Mouse (Mus musculus) gastrocnemius, adult 18-20 months (tissue): ENCODE results near the gene Iars2. TPM values are rescaled to one million over a fixed set of nuclear protein-coding genes. Genes with fewer than 3 reads are reported as not detected.
A peak's percentile ranks its signal among the peaks of the same experiment; 100 is the strongest.

Experiments
- DNase-seq: peaks from one replicate; pipeline ENCODE4 v3.0.0; 2021; ENCODE audit warnings: low spot score
- total RNA-seq, 2 experiments: library from RNA; stranded (reverse); gene quantifications; 2 replicates each; pipeline ENCODE4 v1.2.3; 2021

Gene Iars2
- total RNA-seq, 2 experiments from 2014 or later = 39.4 to 41.7 TPM

GRCm38 (mm10) chr1:185280616-185281015 is 48.6 kb downstream of the Iars2 start:
- no peak for DNase-seq

DNA sequence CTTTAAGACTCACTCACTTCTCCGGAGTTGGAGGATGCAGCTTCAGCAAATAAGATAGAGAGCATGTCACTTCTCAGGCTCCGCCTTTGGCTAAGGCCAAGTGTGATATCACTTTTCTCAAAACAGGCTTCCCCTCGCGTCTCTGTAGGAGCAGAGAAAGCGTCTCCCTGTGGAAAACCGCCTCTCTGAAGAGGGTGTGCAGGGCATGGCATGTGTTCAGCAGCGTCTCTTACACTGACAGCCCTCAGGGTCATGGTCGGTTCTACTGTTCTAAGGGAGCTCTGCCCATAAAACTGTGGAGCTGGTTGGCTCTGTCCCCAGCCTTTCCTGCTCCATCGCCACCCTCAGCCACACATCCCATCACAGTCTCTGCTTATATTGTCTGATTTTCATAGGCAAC is 49.9 kb downstream of the Iars2 start:
- peak; percentile 9 for DNase-seq

GRCm38 (mm10) chr1:185277022-185277421 is 52.2 kb downstream of the Iars2 start:
- DNase-seq = no peak

- DNase-seq = no peak
These were observed 53.2 kb downstream of the Iars2 start for GRCm38 (mm10) chr1:185275976-185276375.

DNA sequence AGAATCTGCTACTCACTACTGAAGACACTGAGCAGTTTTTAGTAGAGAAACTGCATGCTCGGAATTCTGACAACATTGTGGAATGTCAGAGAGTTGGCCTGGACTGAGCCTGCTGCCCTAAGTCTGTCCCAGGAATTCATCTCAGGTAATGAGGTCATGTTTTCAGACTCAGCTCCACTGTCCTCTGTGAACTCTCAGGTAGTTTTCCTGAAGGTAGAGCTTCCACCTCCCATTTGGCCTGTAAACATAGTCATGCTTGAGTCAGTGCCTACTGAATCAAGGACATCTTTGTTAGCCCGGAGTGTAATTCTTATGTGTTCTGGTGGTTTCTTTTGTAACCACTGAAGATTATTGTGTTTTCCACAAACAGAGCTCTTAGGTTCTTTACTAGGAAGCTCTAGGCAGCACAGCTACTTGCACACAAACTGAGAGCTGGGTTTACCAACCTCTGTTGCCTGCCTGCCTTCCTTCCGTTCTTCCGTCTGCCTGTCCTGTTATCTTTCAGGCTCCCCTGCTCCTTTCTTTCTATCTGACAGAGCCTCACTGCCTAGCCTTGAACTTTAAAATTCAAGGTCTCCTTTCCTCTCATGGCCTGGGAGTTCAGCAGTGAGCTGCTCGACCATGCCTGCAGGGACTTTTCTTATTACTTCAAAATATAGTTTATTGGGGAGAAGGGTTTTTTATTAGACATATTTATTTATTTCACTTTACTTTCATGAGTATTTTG is 54.2 kb downstream of the Iars2 start:
- DNase-seq = no peak

DNA sequence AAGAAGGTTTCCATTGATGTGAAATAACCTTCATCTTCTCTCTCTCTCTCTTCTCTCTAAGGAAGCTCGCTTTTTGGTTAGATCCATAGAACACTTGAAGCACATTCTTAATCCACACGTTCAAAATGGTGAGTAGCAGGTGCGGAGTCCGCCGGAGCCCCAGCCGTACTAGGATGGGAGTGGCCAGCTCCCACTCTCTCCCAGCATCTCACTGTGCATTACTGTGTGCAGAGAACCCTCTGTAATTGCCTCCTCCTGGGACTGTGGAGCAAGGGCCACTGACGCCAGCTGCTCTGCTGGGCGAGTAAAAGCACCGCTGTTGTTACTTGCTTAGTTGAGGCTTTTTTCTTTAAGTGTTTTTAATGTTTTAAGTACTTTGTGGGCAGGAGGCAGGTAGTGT is 57.8 kb downstream of the Iars2 start:
- no peak for DNase-seq

DNA sequence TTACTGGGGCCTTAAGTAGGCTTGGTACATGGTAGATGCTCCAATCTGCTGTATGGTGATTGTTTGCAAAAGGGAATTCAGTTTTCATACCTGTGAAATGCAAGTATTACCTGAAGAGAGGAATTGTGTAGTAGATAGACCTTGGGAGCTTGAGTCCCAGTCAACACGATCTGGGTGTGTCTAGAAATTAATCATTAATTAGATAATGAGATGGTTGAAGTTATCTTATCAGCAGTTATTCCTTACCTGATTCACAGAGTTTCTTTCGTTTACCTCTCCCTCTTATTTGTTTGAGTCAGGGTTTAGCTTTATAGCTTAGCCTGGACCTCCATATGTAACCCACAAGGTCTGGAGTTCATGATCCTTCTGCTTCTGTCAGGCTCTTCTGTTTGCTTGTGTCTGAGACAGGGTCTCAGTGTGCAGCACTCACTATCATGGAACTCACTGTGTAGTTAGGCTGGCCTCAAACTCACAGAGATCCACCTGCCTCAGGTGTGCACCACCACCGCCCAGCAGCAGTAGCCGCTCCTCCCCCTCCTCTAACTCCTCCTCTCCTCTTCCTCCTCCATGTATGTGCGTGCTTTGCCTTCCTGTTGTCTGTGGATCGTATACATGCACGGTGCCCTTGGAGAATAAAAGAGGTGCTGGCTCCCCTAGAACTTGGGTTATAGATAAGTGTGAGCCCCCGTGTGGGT is 58.6 kb downstream of the Iars2 start:
- DNase-seq = no peak

- DNase-seq = no peak
These were observed 60.5 kb downstream of the Iars2 start for GRCm38 (mm10) chr1:185268675-185269074.

GRCm38 (mm10) chr1:185262565-185262964 is 66.6 kb downstream of the Iars2 start:
- DNase-seq = no peak

GRCm38 (mm10) chr1:185256753-185257152 is 72.4 kb downstream of the Iars2 start:
- peak; percentile 32 for DNase-seq

- DNase-seq = no peak
These were observed 73.9 kb downstream of the Iars2 start for GRCm38 (mm10) chr1:185255336-185255735.

- DNase-seq = no peak
These were observed 75.9 kb downstream of the Iars2 start for GRCm38 (mm10) chr1:185253140-185253892.

- no peak for DNase-seq
These were observed 76.8 kb downstream of the Iars2 start for GRCm38 (mm10) chr1:185252351-185252750.

DNA sequence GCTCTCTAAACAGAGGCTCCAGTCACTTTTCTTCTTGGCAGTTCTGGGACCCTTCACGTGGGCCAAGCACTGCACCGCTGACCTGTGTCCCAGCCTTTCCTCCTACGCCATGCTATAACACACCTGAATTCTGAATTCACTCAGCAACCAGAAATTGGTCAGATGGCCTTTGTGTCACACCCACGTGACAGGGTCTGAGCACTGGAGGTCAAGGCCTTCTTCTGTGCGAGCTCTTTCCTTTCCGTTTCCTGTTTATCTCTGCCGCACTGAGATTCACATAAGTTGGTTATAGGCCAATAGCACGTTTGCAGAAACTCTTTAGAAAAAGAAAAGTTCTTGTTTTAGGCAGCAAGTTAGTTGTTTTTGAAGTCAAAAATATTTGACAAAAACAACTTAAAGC is 80.5 kb downstream of the Iars2 start:
- DNase-seq = no peak

- no peak for DNase-seq
These were observed 81.6 kb downstream of the Iars2 start for GRCm38 (mm10) chr1:185247429-185248085.

DNA sequence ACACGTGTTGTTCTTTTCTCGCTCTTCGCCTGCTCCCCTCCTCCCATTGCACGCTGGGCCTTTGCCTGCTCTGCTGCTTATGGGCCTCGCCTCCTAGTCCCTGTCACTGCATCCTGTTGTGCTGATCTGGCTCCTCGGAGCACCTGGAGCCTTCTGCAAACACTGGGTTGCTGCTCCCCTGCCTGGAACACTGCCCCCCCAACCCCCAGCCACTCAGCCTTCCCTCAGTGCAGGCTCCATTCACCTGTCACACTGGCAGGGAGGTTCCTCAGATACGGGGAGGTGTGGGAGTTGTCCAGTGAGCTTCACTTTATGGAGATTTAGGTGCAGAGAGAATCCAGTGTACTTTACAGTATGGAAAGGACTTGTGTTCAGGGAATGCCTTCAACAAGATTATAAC is 83.7 kb downstream of the Iars2 start:
- DNase-seq = no peak

- DNase-seq = no peak
These were observed 86.2 kb downstream of the Iars2 start for GRCm38 (mm10) chr1:185243013-185243412.

GRCm38 (mm10) chr1:185236530-185236929 is 92.7 kb downstream of the Iars2 start:
- DNase-seq = no peak

- no peak for DNase-seq
These were observed 93.4 kb downstream of the Iars2 start for GRCm38 (mm10) chr1:185235837-185236236.
